Mouse (Mus musculus): ENCODE measurements at regions not wholly inside any gene's neighbourhood (a gene's known extent, or its start where the extent isn't known, plus 50 kb on each side); places are given as distances from the start of the nearest gene placed in this dataset.

DNA sequence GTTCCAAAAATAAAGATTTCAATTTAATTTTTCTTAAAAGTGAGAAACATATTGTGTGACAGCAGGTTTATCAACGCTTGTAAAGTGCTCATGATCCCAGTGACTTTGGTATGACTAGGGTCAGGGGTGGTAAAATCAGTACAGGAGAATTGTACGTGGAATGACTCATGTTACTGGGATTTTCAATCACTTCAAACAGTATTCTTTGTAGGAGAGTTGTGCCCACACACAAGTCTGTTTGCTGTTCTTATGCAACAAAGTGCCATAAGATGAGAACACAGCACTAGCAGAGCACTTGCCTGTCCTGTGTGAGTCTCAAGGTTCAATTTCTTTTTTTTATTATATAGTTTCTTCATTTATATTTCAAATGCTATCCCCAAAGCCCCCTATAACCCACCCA lies 166.5 kb downstream of the Smarca1 start:
- no peak for DNase-seq
- intact Hi-C loops (cut with DNase I) = no loop called here

DNA sequence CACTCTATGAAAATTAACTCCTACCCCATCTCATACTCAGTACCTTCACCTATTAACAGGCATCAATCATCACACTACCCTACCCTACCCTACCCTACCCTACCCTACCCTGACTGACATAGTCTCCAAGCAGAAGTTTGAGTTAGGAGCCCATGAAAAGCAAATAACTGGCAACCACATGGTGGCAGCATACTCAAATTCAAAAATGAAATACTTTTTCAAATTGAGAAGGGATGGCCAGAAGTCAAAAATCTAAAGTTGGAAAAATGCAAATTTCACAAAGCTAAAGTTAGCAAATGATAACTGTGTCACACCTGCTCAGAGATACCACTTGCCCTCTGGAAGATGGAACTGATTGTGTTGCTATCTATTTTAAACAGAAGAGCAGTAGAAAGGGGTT lies 189.7 kb downstream of the Smarca1 start:
- intact Hi-C loops (cut with DNase I) = loop anchor here (5.0 kb wide), 1 partner anchor 119 kb away; no protein-coding TSS in a partner anchor
- peak in 1 of 2 experiments; percentile 4 for DNase-seq

DNA sequence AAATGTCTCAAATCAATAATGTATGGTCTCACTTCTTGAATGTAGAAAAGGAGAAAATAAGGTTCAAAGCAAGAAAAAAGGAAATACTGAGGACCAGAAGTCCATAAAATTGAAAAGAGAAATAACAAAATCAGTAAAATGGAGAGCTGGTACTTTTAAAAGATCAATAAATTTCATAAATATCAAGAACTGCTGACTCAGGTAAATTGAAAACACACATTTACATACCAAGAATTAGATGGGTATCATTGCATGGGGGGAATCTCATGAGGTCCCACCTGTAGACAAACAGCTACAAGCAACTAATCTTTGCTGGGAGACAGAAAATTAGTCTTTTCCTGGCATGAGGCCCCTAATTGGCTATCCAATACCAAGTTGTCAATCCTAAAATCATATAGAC lies 224.0 kb downstream of the Smarca1 start:
- intact Hi-C loops (cut with DNase I) = no loop called here
- DNase-seq = no peak

DNA sequence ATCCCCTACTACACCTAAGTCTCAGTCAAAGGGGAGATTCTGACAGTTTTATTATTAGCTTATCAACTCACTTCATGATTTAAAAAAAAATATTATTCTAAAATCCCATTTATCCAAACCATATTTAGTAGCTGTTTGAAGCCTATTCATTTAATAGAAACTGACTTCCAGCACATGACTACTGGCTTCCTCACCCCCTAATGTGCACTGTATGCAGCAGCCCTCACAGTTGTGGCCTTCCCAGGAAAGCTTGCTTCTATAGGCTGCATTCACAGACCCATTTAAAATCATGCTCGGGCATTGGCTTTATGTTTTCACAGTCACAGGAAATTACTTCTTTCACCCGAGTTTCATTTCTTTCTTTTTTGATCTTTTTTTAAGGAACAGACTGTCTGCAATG lies 246.3 kb downstream of the Smarca1 start:
- no peak for DNase-seq
- intact Hi-C loops (cut with DNase I) = no loop called here

DNA sequence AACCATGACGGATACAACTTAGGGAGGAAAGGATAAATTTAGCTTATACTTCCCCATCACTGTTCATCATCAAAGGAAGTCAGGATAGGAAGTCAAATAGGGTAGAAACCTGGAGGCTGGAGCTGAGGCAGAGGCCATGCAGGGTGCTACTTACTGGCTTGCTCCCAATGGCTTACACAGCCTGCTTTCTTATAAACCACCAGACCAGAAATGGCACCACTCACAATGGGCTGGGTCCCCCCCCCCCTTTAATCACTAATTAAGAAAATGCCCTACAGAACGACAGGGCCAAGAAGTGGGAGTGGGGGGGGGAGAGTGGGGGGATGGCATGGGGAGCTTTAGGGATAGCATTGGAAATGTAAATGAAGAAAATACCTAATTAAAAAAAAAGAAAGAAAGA lies 251.6 kb downstream of the Smarca1 start:
- DNase-seq = no peak
- intact Hi-C loops (cut with DNase I) = no loop called here

DNA sequence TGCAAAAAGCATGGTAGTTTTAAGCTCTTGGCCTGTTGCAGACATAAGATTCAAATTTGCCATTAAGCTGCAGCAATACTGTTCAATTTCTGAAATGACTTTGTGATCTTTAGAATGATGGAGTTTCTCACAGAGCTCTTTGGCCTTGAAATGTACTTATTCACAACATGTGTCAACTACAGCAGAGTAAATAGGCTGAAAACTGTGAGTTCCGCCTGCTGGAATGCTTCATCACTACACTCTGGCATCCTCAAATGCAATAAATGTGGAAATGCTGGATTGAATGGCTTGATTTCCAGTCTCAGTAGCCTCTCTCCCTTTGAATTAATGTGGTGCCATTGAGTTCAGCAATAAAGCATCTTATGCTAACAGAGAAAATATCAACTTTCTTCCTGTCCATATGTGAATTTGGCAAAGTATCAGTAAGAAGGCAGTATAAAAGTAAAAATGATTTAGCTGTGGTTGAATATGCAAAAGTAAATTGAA lies 253.9 kb downstream of the Smarca1 start:
- intact Hi-C loops (cut with DNase I) = no loop called here
- no peak for DNase-seq

DNA sequence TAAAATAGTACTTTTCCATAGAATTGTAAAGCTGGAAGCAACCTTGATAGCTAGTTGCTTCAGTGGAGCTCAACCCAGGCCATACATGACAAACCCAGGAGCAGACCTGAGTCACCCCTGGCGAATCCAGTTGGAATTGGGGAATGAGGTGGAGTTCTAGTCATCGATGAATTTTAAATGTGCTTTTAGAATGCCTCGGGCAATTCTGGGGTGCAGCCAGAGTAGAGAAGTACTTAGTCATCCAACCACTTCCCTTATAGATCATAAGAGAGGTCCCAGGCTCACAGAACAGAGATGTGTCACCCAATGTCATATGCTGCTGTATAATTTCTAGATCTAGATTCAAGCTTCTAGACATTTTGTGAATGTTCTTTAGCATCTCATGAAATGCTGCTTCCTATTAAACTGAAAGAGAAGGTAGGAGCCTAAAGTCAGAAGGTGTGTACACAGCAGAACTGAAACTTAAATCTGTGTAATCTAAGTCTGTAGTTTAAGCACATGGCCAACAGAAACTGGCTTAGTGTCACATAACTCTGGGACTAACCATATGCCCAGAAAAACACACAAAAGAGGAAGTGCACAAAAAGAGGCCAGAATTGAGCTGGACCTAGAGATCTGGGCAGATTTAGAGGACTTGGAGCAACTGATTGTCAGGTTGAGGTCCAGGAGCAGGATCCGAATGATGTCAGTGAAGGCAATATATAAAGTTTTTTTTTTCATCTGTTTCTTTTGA lies 269.7 kb downstream of the Smarca1 start:
- no peak for DNase-seq
- intact Hi-C loops (cut with DNase I) = no loop called here

DNA sequence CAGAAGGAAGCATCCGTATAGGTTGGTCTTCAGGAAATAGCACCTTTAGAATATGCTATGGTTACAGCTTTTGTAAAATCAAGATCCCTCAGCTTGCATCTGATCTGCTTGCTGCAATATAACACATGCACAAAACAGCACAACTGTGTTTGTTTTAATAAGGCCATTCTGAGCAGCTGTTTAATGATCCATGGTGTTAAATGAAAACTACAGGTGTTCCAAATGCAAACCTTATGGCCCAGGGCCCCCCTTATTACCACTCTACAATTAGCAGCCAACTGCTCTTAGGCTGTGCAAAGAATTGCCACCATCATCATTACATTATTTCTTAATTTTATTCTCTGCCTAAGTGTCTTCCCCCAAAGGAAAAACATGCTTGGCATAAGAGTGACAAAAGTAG lies 280.4 kb downstream of the Smarca1 start:
- no peak for DNase-seq
- intact Hi-C loops (cut with DNase I) = no loop called here

Measured in heart, postnatal 14 days (tissue).